12 mouse cellular contexts compared by ENCODE assay signal in genomic region chr1:55447661-55448060, GRCm38 (mm10). TPM values are rescaled to one million over a fixed set of nuclear protein-coding genes. Genes with fewer than 3 reads are reported as not detected.
DNase-seq lines count a peak whose midpoint lies in the region; ATAC-seq and TF ChIP-seq lines count a peak whose summit lies in the region.
"Had no signal": no experiment of that assay in that cellular context is flagged by ENCODE, and none has a peak within 500 bp of the region (broad histone marks: within the 10 kb centered on the region; RNA-seq: fewer than 3 reads in every experiment).

No protein-coding gene starts in this region.

- H3K4me1 ChIP-seq in hindbrain, postnatal 0 days (ENCODE audit: insufficient read depth, low read length): no peaks in the 10 kb centered on the region
- H3K4me1 ChIP-seq in hindbrain, embryonic 10.5 days (replicated peaks): no peaks in the 10 kb centered on the region
- H3K4me1 ChIP-seq: kidney, embryonic 15.5 days had no signal

- no peak for ATAC-seq in hindbrain, postnatal 0 days
- no peak for ATAC-seq in Patski
- ATAC-seq in megakaryocyte progenitor cell, adult 5-6 weeks (replicated peaks; ENCODE audit: poor library complexity): peak; percentile 44; the same call in 1 of the 2 replicates

- H3K27me3 ChIP-seq in hindbrain, postnatal 0 days (ENCODE audit: insufficient read depth, low read length): no peaks in the 10 kb centered on the region
- H3K27me3 ChIP-seq in hindbrain, embryonic 10.5 days (ENCODE audit: insufficient read depth, poor library complexity, severe bottlenecking): no peaks in the 10 kb centered on the region
- H3K27me3 ChIP-seq in Patski: no peaks in the 10 kb centered on the region
- H3K27me3 ChIP-seq: kidney, embryonic 15.5 days had no signal

- H3K4me2 ChIP-seq in hindbrain, postnatal 0 days (ENCODE audit: low read depth, low read length): no peak overlapping the region
- H3K4me2 ChIP-seq: kidney, embryonic 15.5 days had no signal

- in situ Hi-C loops in Patski (cut with MboI; ENCODE audit: low pct_unique_long_range_greater_than_20kb): no loop called here

- H3K4me3 ChIP-seq in hindbrain, postnatal 0 days (ENCODE audit: low read length): no peak overlapping the region
- no peak overlapping the region for H3K4me3 ChIP-seq in hindbrain, embryonic 10.5 days
- H3K4me3 ChIP-seq: kidney, embryonic 15.5 days; myocyte had no signal

- 92% methylated on average over 2 of the region's 2 CpGs for WGBS in hindbrain, postnatal 0 days
- WGBS in hindbrain, embryonic 10.5 days: 78% methylated on average over 2 of the region's 2 CpGs

- H3K9me3 ChIP-seq in hindbrain, postnatal 0 days (ENCODE audit: low read length): no peaks in the 10 kb centered on the region
- no peaks in the 10 kb centered on the region for H3K9me3 ChIP-seq in hindbrain, embryonic 10.5 days
- H3K9me3 ChIP-seq: kidney, embryonic 15.5 days had no signal

- H3K36me3 ChIP-seq in hindbrain, postnatal 0 days (ENCODE audit: insufficient read depth, low read length): no peaks in the 10 kb centered on the region
- no peaks in the 10 kb centered on the region for H3K36me3 ChIP-seq in hindbrain, embryonic 10.5 days
- H3K36me3 ChIP-seq: kidney, embryonic 15.5 days had no signal

- peak; percentile 40 for TF ChIP-seq CTCF in hindbrain, postnatal 0 days (IDR thresholded peaks at IDR 0.05; ENCODE audit: low read depth)
- peak; percentile 47 for TF ChIP-seq CTCF in Patski (IDR thresholded peaks at IDR 0.05)

- no peak for DNase-seq in hindbrain, postnatal 0 days (ENCODE audit: low spot score)
- no peak for DNase-seq in hindbrain, embryonic 10.5 days (ENCODE audit: low spot score)
- peak; percentile 37 for DNase-seq in CD4-positive helper T cell, adult 2 months (ENCODE audit: low read depth, low spot score)
- no peak for DNase-seq in Patski (ENCODE audit: low read depth, low spot score)
- DNase-seq in urinary bladder, postnatal 4 days (ENCODE audit: low spot score in 2 of 2): no peak
- no peak for DNase-seq in embryo, embryonic 10 days (ENCODE audit: low spot score)
- no peak for DNase-seq in T-cell, adult 2 months (ENCODE audit: low spot score)
- DNase-seq: lung, postnatal 4 days; right cerebral cortex, adult 18-20 months had no signal

- POLR2A ChIA-PET in Patski (lab: Charles Lee): interaction anchor here (0.6 kb wide), 1 partner anchor 17 kb away, joined by 5 read pairs; no protein-coding TSS in a partner anchor

- no peak overlapping the region for H3K27ac ChIP-seq in hindbrain, postnatal 0 days
- H3K27ac ChIP-seq in hindbrain, embryonic 10.5 days: no peak overlapping the region
- H3K27ac ChIP-seq: kidney, embryonic 15.5 days had no signal

- H3K9ac ChIP-seq in hindbrain, postnatal 0 days (replicated peaks; ENCODE audit: low read length): no peak overlapping the region
- H3K9ac ChIP-seq: kidney, embryonic 15.5 days had no signal

- CTCF ChIA-PET in Patski (lab: Charles Lee): interaction anchor here (1.3 to 2.3 kb wide), 3 partner anchors 13 to 21 kb away, joined by 3 to 7 read pairs (median 5); no protein-coding TSS in a partner anchor

RNA-seq across cellular contexts. Expression of gene Plcl1, which starts 41.9 kb away (rescaled TPM):
- 7.2 and 8.2 TPM in 2 replicates for total RNA-seq in hindbrain, postnatal 0 days (2014; rRNA removed)
- 4.0 and 4.3 TPM in 2 replicates for polyA plus RNA-seq in hindbrain, postnatal 0 days (2015; fragmentation: Nextera tagmentation; extraction: Ambion mirVana)
- 1.3 and 2.0 TPM in 2 replicates for polyA plus RNA-seq in hindbrain, embryonic 10.5 days (2016; fragmentation: Nextera tagmentation; extraction: Ambion mirVana)
- polyA plus RNA-seq in Patski (2021): 15.2 TPM
- total RNA-seq in megakaryocyte progenitor cell, adult 5-6 weeks (2015): 0.12 and 0.42 TPM in 2 replicates
- total RNA-seq in megakaryocyte progenitor cell, adult 5-6 weeks (2017): not detected in 2 replicates
